ENCODE assay signal across 8 mouse cellular contexts in the genomic region with DNA sequence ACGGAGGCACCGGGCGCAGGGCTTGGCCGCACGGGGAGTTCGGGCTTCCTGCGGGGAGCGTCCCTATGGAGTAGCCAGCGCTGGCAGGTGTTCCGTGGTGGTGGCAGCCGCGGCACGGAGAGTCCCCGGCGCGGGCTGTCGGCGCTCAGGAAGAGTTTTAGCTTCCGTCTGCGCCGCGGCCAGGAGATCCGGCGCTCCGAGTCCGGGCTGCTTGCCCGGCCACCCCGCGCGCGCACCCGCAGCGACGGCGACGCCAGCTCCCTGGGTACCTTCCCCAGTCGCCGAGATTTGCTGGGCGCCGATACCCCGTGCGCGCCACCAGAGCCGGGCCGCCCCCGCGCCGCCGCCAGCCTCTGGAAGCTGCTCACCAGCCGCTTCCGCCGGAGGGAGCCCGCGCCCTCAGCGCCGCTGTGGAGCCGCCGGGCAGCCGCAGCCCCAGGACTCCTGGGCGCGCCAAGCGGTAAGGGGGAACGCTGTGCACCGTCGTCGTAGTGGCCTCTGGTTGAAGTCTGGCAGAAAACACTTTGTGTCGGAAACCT. TPM values are rescaled to one million over a fixed set of nuclear protein-coding genes. Genes with fewer than 3 reads are reported as not detected.
DNase-seq lines count a peak whose midpoint lies in the region; ATAC-seq and TF ChIP-seq lines count a peak whose summit lies in the region.

No protein-coding gene starts in this region.

- peaks cover 11% of the 10 kb centered on the region for H3K27me3 ChIP-seq in spleen, adult 2 months (ENCODE audit: control insufficient read depth, insufficient read depth, low read length)
- H3K27me3 ChIP-seq in embryonic facial prominence, embryonic 15.5 days, result peaks cover 13% of the 10 kb centered on the region

- H3K36me3 ChIP-seq in spleen, adult 2 months (ENCODE audit: control insufficient read depth, insufficient read depth, low read length), result peaks cover 16% of the 10 kb centered on the region
- H3K36me3 ChIP-seq in embryonic facial prominence, embryonic 15.5 days, result peaks cover 34% of the 10 kb centered on the region

- peak overlapping the region; percentile 71 for H3K4me2 ChIP-seq in embryonic facial prominence, embryonic 15.5 days (replicated peaks)

- no peak for ATAC-seq in embryonic facial prominence, embryonic 15.5 days (ENCODE audit: insufficient number of reproducible peaks, low FRiP score, low TSS enrichment, low read depth)

- H3K4me3 ChIP-seq in spleen, adult 2 months (ENCODE audit: extremely low read depth, insufficient read depth, insufficient read length), result peak overlapping the region; percentile 27; the same call in 1 of the 2 replicates
- peak overlapping the region; percentile 51 for H3K4me3 ChIP-seq in embryonic facial prominence, embryonic 15.5 days (replicated peaks)

- H3K9ac ChIP-seq in embryonic facial prominence, embryonic 15.5 days, result peak overlapping the region; percentile 48

- TF ChIP-seq CTCF in spleen, adult 2 months (IDR thresholded peaks at IDR 0.05; ENCODE audit: extremely low read depth, insufficient read depth, insufficient read length, insufficient replicate concordance), result no peak

- H3K4me1 ChIP-seq in spleen, adult 2 months (ENCODE audit: control insufficient read depth, insufficient read depth, insufficient read length), result peaks cover 10% of the 10 kb centered on the region
- peaks cover 61% of the 10 kb centered on the region for H3K4me1 ChIP-seq in embryonic facial prominence, embryonic 15.5 days

- intact Hi-C loops in heart, postnatal 36 days (cut with DNase I), result loop anchor here (5.0 kb wide), 1 partner anchor 137 kb away; no protein-coding TSS in a partner anchor

- 9% methylated on average over 67 of the region's 67 CpGs for WGBS in spleen, adult 2 months
- 8% methylated on average over 67 of the region's 67 CpGs for WGBS in embryonic facial prominence, embryonic 15.5 days

- DNase-seq in spleen, adult 2 months (ENCODE audit: low read depth in 1 of 2, low spot score in 2 of 2), result no peak
- DNase-seq in spleen, postnatal 36 days (ENCODE audit: low spot score in 2 of 2), result no peak
- peak; percentile 50 to 67 for DNase-seq in heart, postnatal 36 days
- DNase-seq in layer of hippocampus, postnatal 36 days, result peak; percentile 73 to 74
- DNase-seq in lung, postnatal 4 days, result peak; percentile 65 to 72
- peak; percentile 84 for DNase-seq in right cerebral cortex, postnatal 25 days
- DNase-seq in spleen, postnatal 14 days (ENCODE audit: low spot score in 2 of 2), result no peak

- no peaks in the 10 kb centered on the region for H3K9me3 ChIP-seq in embryonic facial prominence, embryonic 15.5 days (replicated peaks)

- TF ChIP-seq POLR2A in spleen, adult 2 months (IDR thresholded peaks at IDR 0.05; ENCODE audit: low read depth, low read length), result no peak

- H3K27ac ChIP-seq in spleen, adult 2 months (ENCODE audit: insufficient read depth, low read length), result no peak overlapping the region
- H3K27ac ChIP-seq in embryonic facial prominence, embryonic 15.5 days (replicated peaks), result peak overlapping the region; percentile 85

RNA-seq across cellular contexts. Expression of a gene that starts 22.8 kb away (rescaled TPM):
- 44.7 and 50.0 TPM in 2 replicates for polyA plus RNA-seq in spleen, adult 2 months (2012; rRNA removed)
- polyA plus RNA-seq in embryonic facial prominence, embryonic 15.5 days (2015; fragmentation: Nextera tagmentation; extraction: Ambion mirVana), result 45.0 and 49.9 TPM in 2 replicates
- 10 to 100 TPM; 83.6 to 91.1 TPM for total RNA-seq in heart, postnatal 36 days (2021)
- total RNA-seq in layer of hippocampus, postnatal 36 days (2021), result 100 to 1,000 TPM; 635 to 641 TPM

RNA-seq across cellular contexts. Expression of a gene that starts 27.1 kb away (rescaled TPM):
- polyA plus RNA-seq in spleen, adult 2 months (2012; rRNA removed), result 61.2 and 77.4 TPM in 2 replicates
- polyA plus RNA-seq in embryonic facial prominence, embryonic 15.5 days (2015; fragmentation: Nextera tagmentation; extraction: Ambion mirVana), result 20.5 and 21.4 TPM in 2 replicates
- 10 to 100 TPM; 11.7 to 12.1 TPM for total RNA-seq in heart, postnatal 36 days (2021)
- 10 to 100 TPM; 18.6 to 19.8 TPM for total RNA-seq in layer of hippocampus, postnatal 36 days (2021)

RNA-seq across cellular contexts. Expression of a gene that starts 29.7 kb away (rescaled TPM):
- 170 and 212 TPM in 2 replicates for polyA plus RNA-seq in spleen, adult 2 months (2012; rRNA removed)
- 123 and 135 TPM in 2 replicates for polyA plus RNA-seq in embryonic facial prominence, embryonic 15.5 days (2015; fragmentation: Nextera tagmentation; extraction: Ambion mirVana)
- total RNA-seq in heart, postnatal 36 days (2021), result 100 to 1,000 TPM; 288 to 310 TPM
- total RNA-seq in layer of hippocampus, postnatal 36 days (2021), result 100 to 1,000 TPM; 121 to 144 TPM

RNA-seq across cellular contexts. Expression of a gene that starts 51.2 kb away (rescaled TPM):
- polyA plus RNA-seq in spleen, adult 2 months (2012; rRNA removed), result 47.5 and 50.5 TPM in 2 replicates
- 37.6 and 38.9 TPM in 2 replicates for polyA plus RNA-seq in embryonic facial prominence, embryonic 15.5 days (2015; fragmentation: Nextera tagmentation; extraction: Ambion mirVana)
- 10 to 100 TPM; 29.2 to 35.1 TPM for total RNA-seq in heart, postnatal 36 days (2021)
- 10 to 100 TPM; 25.6 to 33.2 TPM for total RNA-seq in layer of hippocampus, postnatal 36 days (2021)

RNA-seq across cellular contexts. Expression of a gene that starts 51.5 kb away (rescaled TPM):
- 33.7 and 43.1 TPM in 2 replicates for polyA plus RNA-seq in spleen, adult 2 months (2012; rRNA removed)
- 52.9 and 54.1 TPM in 2 replicates for polyA plus RNA-seq in embryonic facial prominence, embryonic 15.5 days (2015; fragmentation: Nextera tagmentation; extraction: Ambion mirVana)
- total RNA-seq in heart, postnatal 36 days (2021), result 10 to 100 TPM; 22.5 to 23.0 TPM
- total RNA-seq in layer of hippocampus, postnatal 36 days (2021), result 100 to 1,000 TPM; 122 TPM

Comparison
In these comparisons a context has a peak if more than half of its experiments do, and no peak if none do; other contexts are left out.
1. DNase-seq: peak in heart, postnatal 36 days (2 of 2), layer of hippocampus, postnatal 36 days (2 of 2), lung, postnatal 4 days (2 of 2) and right cerebral cortex, postnatal 25 days (single experiment); none in spleen, adult 2 months (0 of 2), spleen, postnatal 36 days (0 of 2) and spleen, postnatal 14 days (0 of 2).
2. RNA of a gene that starts 22.8 kb away (total RNA-seq): 635 to 641 TPM in layer of hippocampus, postnatal 36 days; 83.6 to 91.1 TPM in heart, postnatal 36 days; every median in the first group is over 4 times any median in the second.